Mouse (Mus musculus) forebrain, embryonic 11.5 days (tissue): ENCODE data around the gene Trabd2b. TPM values are rescaled to one million over a fixed set of nuclear protein-coding genes. Genes with fewer than 3 reads are reported as not detected.
A peak's percentile ranks its signal among the peaks of the same experiment; 100 is the strongest.

Experiments
- ATAC-seq: fragments of 200-750 bp; cut with Nextera tagmentation; replicated peaks from 2 replicates; pipeline ENCODE4 v1.8.0; 2017; ENCODE audit warnings: moderate TSS enrichment; ENCODE audit not compliant: low FRiP score
- DNase-seq: peaks from one replicate; pipeline ENCODE4 v3.0.0-alpha.2; 2017; ENCODE audit warnings: low spot score
- H3K27ac ChIP-seq: fragments of 300-500 bp; sonication (generic); 2 replicates; pipeline ENCODE4 v1.5.1; 2014; ENCODE audit warnings: low read depth, low read length
- H3K27me3 ChIP-seq: fragments of 300-500 bp; sonication (generic); 2 replicates; pipeline ENCODE4 v1.6.1; 2014; ENCODE audit warnings: mild to moderate bottlenecking, low read length, mixed read lengths; ENCODE audit not compliant: control insufficient read depth, insufficient read depth
- H3K36me3 ChIP-seq: fragments of 300-500 bp; sonication (generic); 2 replicates; pipeline ENCODE4 v1.6.1; 2014; ENCODE audit warnings: mild to moderate bottlenecking, low read length, moderate library complexity, mixed read lengths; ENCODE audit not compliant: control insufficient read depth, insufficient read depth
- H3K4me1 ChIP-seq: fragments of 300-500 bp; sonication (generic); replicated peaks from 2 replicates; pipeline ENCODE4 v1.6.1; 2014; ENCODE audit warnings: low read length, mixed read lengths; ENCODE audit not compliant: control insufficient read depth, insufficient read depth
- H3K4me2 ChIP-seq: fragments of 300-500 bp; sonication (generic); 2 replicates; pipeline ENCODE4 v1.6.1; 2014; ENCODE audit warnings: low read depth, mild to moderate bottlenecking, low read length, moderate library complexity, mixed read lengths; ENCODE audit not compliant: severe bottlenecking
- H3K4me3 ChIP-seq: fragments of 300-500 bp; sonication (generic); 2 replicates; pipeline ENCODE4 v1.5.1; 2014; ENCODE audit warnings: low read depth, low read length
- H3K9ac ChIP-seq: fragments of 300-500 bp; sonication (generic); 2 replicates; pipeline ENCODE4 v1.6.1; 2014; ENCODE audit warnings: low read length
- H3K9me3 ChIP-seq: fragments of 300-500 bp; sonication (generic); 2 replicates; pipeline ENCODE4 v1.6.1; 2016; ENCODE audit warnings: low read length, mixed read lengths; ENCODE audit not compliant: control insufficient read depth
- WGBS: fragments of 180-500 bp; shearing (Covaris S2); extraction: QIAGEN DNeasy Blood & Tissue Kit; methylation state at CpG from one replicate; pipeline ENCODE4 v1.1.7; 2014; 5-methylcytosine and 5-hydroxymethylcytosine counted together
- polyA plus RNA-seq: library from polyadenylated mRNA; unstranded; fragments of >200 nt; fragmentation: Nextera tagmentation; extraction: Ambion mirVana; gene quantifications from 2 replicates; pipeline ENCODE4 v1.2.1, GENCODE M21; 2014

Gene Trabd2b
- polyA plus RNA-seq, 1 experiment from 2014 or later = 1.4 TPM

DNA sequence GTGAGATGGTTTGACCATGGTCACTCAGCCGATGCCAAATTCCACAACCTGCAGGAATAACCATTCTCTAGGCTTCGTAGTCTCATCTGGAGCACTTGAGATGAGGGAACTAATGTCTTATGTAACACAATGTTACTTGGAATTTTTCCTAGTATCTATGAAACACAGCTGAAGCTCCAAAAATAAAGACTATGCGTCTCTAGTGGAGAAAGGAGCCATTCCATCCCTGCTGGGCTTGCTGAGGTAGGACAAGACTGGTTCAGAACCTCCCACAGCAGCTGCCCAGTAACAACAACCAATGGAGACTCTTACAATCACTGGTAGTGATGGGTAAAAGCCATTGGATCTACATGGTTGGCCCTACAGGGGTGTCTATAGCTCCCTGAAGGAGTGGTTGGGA is 219.4 kb downstream of the Trabd2b start:
- Histone ChIP-seq H3K4me3 (no peak overlapping the region), H3K9me3 (no peaks in the 10 kb centered on the region), H3K4me2 (no peak overlapping the region), H3K36me3 (no peaks in the 10 kb centered on the region), H3K4me1 (peaks cover 2% of the 10 kb centered on the region; the same call in 1 of the 2 replicates), H3K9ac (no peak overlapping the region), H3K27ac (no peak overlapping the region), H3K27me3 (no peaks in the 10 kb centered on the region)
- 92% methylated on average over 3 of the region's 3 CpGs for WGBS
- DNase-seq = no peak
- no peak for ATAC-seq

DNA sequence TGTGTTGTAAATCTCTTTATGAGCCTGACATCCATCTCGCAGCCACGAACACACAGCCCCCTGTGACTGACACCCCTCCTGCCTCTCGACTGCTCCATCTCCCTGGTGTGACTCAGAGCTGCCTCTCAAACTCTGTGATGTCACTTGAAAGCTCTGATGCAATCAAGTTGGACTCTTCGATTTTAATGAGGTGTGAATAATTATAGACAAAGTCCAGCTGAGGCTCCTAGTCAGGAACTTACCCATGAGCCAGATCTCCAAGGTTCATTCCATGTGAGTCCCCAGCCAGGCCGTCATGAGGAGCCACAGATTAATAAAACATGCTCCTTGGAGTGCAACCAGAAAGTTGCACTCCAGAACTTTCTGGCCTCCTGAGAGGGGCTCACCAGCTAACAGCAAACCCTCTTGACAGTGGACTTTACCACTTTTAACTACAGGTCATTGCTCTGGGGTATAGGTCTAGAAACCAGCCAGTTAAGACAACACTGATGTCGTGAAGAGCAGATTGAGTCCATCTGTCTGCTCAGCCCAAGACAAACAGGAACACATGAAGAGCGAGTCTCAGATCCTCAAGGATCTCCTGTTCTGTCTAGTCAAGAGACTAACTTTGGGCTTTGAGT is 221.3 kb downstream of the Trabd2b start:
- WGBS = 82% methylated on average over 7 of the region's 7 CpGs
- ATAC-seq = no peak
- peaks cover 2% of the 10 kb centered on the region; the same call in 1 of the 2 replicates for H3K4me1 ChIP-seq
- no peak overlapping the region for H3K9ac ChIP-seq
- H3K27ac ChIP-seq = no peak overlapping the region
- no peaks in the 10 kb centered on the region for H3K36me3 ChIP-seq
- H3K4me3 ChIP-seq = no peak overlapping the region
- DNase-seq = no peak
- no peak overlapping the region for H3K4me2 ChIP-seq
- no peaks in the 10 kb centered on the region for H3K9me3 ChIP-seq
- H3K27me3 ChIP-seq = no peaks in the 10 kb centered on the region

DNA sequence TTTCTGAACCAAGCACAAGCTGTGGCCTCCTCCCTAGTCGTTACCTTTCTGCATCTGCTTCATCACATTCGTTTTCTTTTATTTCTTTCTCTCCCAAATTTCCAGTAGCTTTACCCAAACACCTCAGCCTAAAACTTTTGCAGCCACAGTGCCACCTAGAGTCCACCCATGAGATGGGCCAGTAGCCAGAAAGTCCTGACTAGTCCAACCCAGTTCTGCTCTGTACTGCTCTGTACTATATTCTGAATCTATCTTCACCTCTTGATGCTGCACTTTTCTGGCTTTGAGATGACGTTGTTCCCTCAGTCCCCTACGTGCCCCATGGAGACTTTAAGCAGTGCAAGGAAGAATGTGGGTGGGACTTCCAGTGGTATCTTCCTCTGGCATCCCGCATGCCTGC is 229.4 kb downstream of the Trabd2b start:
- 29% methylated on average over 5 of the region's 5 CpGs for WGBS
- Histone ChIP-seq H3K36me3 (no peaks in the 10 kb centered on the region), H3K27ac (no peak overlapping the region), H3K9ac (no peak overlapping the region), H3K4me2 (no peak overlapping the region), H3K27me3 (no peaks in the 10 kb centered on the region), H3K4me1 (no peaks in the 10 kb centered on the region), H3K9me3 (no peaks in the 10 kb centered on the region), H3K4me3 (no peak overlapping the region)
- ATAC-seq = peak; percentile 69; the same call in 1 of the 2 replicates
- DNase-seq = no peak

DNA sequence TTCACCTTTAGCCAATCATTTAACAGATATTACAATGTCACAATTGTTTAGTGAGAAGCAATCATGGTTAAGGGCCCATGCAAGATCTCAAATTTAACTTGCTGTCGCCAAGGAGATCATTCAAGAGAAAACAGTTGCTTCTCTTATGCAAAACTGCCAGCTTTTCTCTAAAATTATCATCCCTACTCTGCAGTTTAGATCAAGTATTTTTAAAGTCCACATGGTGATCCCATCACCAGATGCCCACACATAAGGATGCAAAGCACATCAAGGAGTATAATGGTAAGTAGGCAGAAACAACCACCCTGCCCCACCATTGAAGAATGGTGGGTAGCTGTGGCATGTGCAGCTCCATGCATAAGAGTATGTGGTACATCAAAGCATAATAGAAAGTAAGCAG is 229.8 kb downstream of the Trabd2b start:
- H3K36me3 ChIP-seq = no peaks in the 10 kb centered on the region
- no peak for ATAC-seq
- H3K4me1 ChIP-seq = no peaks in the 10 kb centered on the region
- no peaks in the 10 kb centered on the region for H3K27me3 ChIP-seq
- no peak overlapping the region for H3K9ac ChIP-seq
- WGBS = 89% methylated on average over 1 of the region's 1 CpGs
- H3K27ac ChIP-seq = no peak overlapping the region
- no peak overlapping the region for H3K4me2 ChIP-seq
- no peak for DNase-seq
- no peaks in the 10 kb centered on the region for H3K9me3 ChIP-seq
- no peak overlapping the region for H3K4me3 ChIP-seq

DNA sequence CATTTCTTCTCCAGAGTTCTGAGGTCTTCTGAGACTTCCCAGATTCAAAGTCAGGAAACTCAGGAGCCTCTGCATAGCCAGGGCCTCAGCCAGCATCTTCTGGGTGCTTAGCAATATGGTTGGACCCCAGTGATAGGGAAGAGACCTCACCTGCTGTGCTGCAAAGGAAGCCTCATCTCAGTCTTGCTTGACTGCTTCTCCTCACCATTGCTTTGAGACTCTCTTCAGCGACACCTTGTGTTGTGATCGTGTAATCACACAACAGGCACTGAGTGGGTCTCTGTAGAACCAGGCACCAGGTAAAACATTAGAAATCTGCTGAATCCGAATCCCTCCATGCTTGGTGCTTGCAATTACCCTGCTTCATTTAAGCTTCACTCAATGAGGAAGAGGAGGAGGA is 230.6 kb downstream of the Trabd2b start:
- WGBS = 11% methylated on average over 3 of the region's 3 CpGs
- no peak overlapping the region for H3K9ac ChIP-seq
- no peaks in the 10 kb centered on the region for H3K36me3 ChIP-seq
- no peak overlapping the region for H3K4me2 ChIP-seq
- no peaks in the 10 kb centered on the region for H3K9me3 ChIP-seq
- H3K27ac ChIP-seq = no peak overlapping the region
- no peak for ATAC-seq
- no peaks in the 10 kb centered on the region for H3K4me1 ChIP-seq
- no peak overlapping the region for H3K4me3 ChIP-seq
- H3K27me3 ChIP-seq = no peaks in the 10 kb centered on the region
- DNase-seq = no peak

DNA sequence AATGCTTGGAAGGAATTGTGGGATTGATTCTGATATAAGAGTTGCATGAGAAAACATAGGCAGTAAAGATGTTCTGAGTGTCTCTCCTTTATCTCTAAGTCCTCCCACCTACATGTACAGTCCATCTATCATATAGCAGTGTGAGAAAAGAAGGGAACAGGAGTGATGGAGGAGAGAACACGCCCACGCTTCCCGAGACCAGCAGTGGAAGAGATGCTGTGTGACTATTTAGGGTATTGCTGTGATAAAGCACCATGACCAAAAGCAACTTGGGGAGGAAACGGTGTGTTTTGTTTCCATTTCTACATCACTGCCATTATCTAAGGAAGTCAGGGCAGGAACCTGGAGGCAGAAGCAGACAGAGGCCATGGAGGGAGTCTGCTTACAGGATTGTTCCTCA is 235.9 kb downstream of the Trabd2b start:
- Histone ChIP-seq H3K36me3 (no peaks in the 10 kb centered on the region), H3K27me3 (no peaks in the 10 kb centered on the region), H3K9ac (no peak overlapping the region), H3K4me3 (no peak overlapping the region), H3K4me1 (no peaks in the 10 kb centered on the region), H3K4me2 (no peak overlapping the region), H3K27ac (no peak overlapping the region), H3K9me3 (no peaks in the 10 kb centered on the region)
- no peak for DNase-seq
- no peak for ATAC-seq
- WGBS = 87% methylated on average over 4 of the region's 4 CpGs

DNA sequence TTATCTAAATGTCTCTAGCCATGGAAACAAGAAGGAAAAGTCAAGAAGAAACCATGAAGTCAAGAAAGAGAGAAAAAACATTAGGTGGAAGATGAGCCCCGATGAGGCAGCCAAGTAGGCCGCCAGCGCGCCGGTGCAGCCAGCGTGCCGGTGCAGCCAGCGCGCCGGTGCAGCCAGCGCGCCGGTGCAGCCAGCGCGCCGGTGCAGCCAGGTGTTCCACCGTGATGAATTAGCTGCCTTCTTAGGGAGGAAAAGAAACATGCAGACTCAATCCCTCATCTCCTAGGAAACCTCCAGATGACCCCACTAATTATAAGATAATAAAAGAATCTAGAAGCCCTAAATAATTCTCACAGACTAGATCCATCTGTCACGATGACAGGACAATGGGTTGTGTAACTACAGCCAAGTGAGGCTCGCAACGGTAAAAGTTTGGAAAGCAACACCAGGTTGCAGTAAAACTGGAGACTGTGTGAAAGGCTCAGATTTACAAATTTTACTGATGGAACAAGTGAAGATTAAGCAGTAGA is 237.2 kb downstream of the Trabd2b start:
- Histone ChIP-seq H3K27ac (no peak overlapping the region), H3K4me3 (no peak overlapping the region), H3K4me1 (no peaks in the 10 kb centered on the region), H3K4me2 (no peak overlapping the region), H3K9me3 (no peaks in the 10 kb centered on the region), H3K9ac (no peak overlapping the region), H3K36me3 (no peaks in the 10 kb centered on the region), H3K27me3 (peaks cover 7% of the 10 kb centered on the region)
- DNase-seq = no peak
- no peak for ATAC-seq
- 91% methylated on average over 20 of the region's 20 CpGs for WGBS

DNA sequence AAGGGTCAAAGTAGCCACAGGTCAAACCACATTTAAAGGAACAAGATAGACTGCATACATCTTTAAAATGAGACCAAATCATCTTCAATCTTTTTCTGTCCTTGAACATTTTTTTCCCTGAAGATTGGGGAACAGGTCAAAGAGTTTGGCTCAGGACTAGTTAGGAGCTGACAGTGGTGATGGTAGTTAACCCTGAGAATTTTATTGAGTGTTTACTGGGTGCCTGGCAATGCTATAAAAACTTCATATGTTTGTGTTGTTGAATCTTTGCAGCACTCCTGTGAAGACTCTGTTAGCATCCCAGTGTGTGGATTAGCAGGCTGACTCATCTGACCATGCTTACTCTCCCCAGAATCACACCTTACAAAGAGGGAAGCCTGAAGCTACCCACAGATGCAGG is 238.8 kb downstream of the Trabd2b start:
- Histone ChIP-seq H3K27ac (no peak overlapping the region), H3K36me3 (no peaks in the 10 kb centered on the region), H3K4me3 (no peak overlapping the region), H3K27me3 (peaks cover 15% of the 10 kb centered on the region), H3K4me1 (no peaks in the 10 kb centered on the region), H3K4me2 (no peak overlapping the region), H3K9me3 (no peaks in the 10 kb centered on the region), H3K9ac (no peak overlapping the region)
- DNase-seq (no peak), ATAC-seq (no peak)
